Mouse (Mus musculus) E14TG2a.4 (cell line): Measurements from ENCODE around the gene Alb.

Source experiments
- H3K27me3 ChIP-seq: 2 replicates; pipeline ENCODE4 v1.6.1; 2014; ENCODE audit warnings: low read length, control low read depth; ENCODE audit not compliant: insufficient read depth
- H3K36me3 ChIP-seq: 2 replicates; pipeline ENCODE4 v1.6.1; 2014; ENCODE audit warnings: low read length, control low read depth; ENCODE audit not compliant: insufficient read depth
- H3K4me1 ChIP-seq: replicated peaks from 2 replicates; pipeline ENCODE4 v1.6.1; 2014; ENCODE audit warnings: low read depth, low read length, control low read depth
- H3K4me3 ChIP-seq: replicated peaks from 2 replicates; pipeline ENCODE4 v1.5.1; 2014; ENCODE audit warnings: mild to moderate bottlenecking, low read length
- H3K9me3 ChIP-seq: 2 replicates; pipeline ENCODE4 v1.6.1; 2014; ENCODE audit warnings: low read length, control low read depth
- CTCF ChIP-seq: conservative IDR thresholded peaks from 2 replicates; pipeline ENCODE4 v1.5.1; 2014; ENCODE audit warnings: low read length
- NANOG ChIP-seq: IDR thresholded peaks from 2 replicates; pipeline ENCODE4 v1.6.1; 2014; ENCODE audit warnings: borderline replicate concordance, low read length, mixed read lengths
- POU5F1 ChIP-seq: IDR thresholded peaks from 2 replicates; pipeline ENCODE4 v1.6.1; 2014; ENCODE audit warnings: low read length, borderline replicate concordance

Gene Alb

DNA sequence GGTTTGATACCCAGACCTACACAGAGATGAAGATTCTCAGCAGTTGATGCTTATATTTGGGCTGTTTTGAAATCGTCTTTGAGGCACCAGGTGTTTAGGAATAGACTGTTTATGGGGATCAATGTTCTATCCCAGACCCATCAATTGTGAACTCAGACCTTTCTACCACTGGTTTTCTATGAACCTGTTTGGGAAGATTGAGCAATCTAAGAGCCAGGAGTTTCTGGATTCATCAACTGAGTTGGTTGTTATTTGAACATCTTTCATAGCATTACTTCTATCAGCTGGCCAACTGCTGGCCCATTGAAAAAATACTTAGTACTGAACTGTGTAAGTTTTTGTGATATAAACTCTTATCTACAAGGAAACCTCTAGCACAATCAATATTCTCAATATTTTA, 3.5 kb upstream of the Alb start:
- Histone ChIP-seq H3K36me3 (no peaks in the 10 kb centered on the region), H3K4me1 (no peaks in the 10 kb centered on the region), H3K9me3 (no peaks in the 10 kb centered on the region), H3K4me3 (no peak overlapping the region), H3K27me3 (no peaks in the 10 kb centered on the region)
- TF ChIP-seq CTCF (no peak), POU5F1 (no peak), NANOG (no peak)

DNA sequence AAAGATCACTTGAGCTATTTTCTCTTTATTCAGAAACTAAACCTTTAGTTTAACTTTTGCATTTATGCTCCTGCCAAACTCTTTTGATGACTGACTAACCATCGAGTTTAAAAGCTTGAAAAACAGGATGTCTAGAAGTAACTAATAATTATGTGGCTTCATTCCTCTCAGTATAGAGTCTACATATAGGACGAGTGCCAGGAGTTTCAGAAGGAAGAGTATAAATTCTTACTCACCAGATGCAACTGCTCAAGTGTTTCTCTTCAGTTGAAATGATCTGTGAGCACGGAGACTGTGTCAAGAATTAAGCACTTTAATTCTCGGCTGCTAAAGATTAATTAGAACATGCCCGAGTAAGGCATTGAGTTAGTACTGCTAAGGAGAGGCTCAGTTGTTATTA, 2.0 kb upstream of the Alb start:
- Histone ChIP-seq H3K4me1 (no peaks in the 10 kb centered on the region), H3K9me3 (no peaks in the 10 kb centered on the region), H3K27me3 (no peaks in the 10 kb centered on the region), H3K4me3 (no peak overlapping the region), H3K36me3 (no peaks in the 10 kb centered on the region)
- no peak for TF ChIP-seq NANOG
- no peak for TF ChIP-seq CTCF
- TF ChIP-seq POU5F1, result no peak

DNA sequence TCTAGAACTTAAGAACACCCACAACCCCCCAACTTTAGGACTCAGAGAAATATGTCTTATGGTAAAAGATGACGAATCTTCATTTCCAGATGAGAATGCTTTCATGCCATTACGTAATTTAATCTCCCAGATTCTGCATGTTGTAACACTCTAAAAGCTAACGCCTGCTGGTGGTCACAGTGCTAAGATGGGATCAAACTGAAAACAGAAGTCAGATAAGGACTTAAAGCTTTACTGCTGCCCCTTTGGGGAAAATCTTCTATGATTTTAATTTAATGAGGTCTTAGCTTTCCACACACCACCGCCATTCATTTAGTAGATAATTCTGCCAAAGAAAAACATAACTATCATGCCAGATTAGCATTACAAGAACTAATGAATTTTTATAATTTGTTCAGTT, 6.1 kb downstream of the Alb start:
- TF ChIP-seq NANOG (no peak), POU5F1 (no peak), CTCF (no peak)
- no peaks in the 10 kb centered on the region for H3K4me1 ChIP-seq
- H3K36me3 ChIP-seq, result no peaks in the 10 kb centered on the region
- no peaks in the 10 kb centered on the region for H3K27me3 ChIP-seq
- H3K9me3 ChIP-seq, result no peaks in the 10 kb centered on the region
- H3K4me3 ChIP-seq, result no peak overlapping the region

DNA sequence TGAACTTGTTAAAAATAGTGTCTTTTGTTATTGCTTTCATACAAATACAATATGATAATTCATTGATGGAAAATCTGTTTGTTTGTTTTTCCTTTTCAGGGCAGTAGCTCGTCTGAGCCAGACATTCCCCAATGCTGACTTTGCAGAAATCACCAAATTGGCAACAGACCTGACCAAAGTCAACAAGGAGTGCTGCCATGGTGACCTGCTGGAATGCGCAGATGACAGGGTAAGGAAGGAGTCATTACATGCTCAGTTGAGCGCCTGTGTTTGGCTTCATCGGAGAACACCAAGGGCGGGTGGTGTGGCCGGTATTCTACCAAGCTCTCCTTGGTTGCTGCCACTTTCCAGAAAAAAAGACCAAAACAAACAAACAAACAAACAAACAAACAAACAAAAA, 6.5 kb downstream of the Alb start:
- Histone ChIP-seq H3K4me1 (no peaks in the 10 kb centered on the region), H3K27me3 (no peaks in the 10 kb centered on the region), H3K4me3 (no peak overlapping the region), H3K9me3 (no peaks in the 10 kb centered on the region), H3K36me3 (no peaks in the 10 kb centered on the region)
- TF ChIP-seq NANOG (no peak), POU5F1 (no peak), CTCF (no peak)

DNA sequence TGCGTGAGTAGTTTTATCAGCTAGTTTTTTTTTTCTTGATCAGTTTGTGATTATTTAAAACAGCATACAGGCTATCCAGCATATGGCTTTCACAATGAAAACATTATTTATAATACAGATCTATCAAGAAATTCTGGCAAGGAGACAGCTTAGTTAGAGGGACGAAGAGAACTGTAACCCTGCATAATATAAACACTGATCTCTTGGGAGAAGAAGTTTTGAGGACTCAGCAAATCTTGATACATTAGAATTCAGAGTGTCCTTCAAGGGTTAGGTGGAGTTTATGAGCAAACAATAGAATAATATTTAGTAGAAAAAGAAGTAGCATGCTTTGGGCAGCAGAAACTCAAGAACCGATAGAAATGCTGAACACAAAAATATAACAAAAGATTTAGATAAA, 10.1 kb downstream of the Alb start:
- TF ChIP-seq POU5F1, result no peak
- TF ChIP-seq CTCF, result no peak
- no peak for TF ChIP-seq NANOG
- Histone ChIP-seq H3K4me3 (no peak overlapping the region), H3K9me3 (no peaks in the 10 kb centered on the region), H3K4me1 (no peaks in the 10 kb centered on the region), H3K36me3 (no peaks in the 10 kb centered on the region), H3K27me3 (no peaks in the 10 kb centered on the region)

DNA sequence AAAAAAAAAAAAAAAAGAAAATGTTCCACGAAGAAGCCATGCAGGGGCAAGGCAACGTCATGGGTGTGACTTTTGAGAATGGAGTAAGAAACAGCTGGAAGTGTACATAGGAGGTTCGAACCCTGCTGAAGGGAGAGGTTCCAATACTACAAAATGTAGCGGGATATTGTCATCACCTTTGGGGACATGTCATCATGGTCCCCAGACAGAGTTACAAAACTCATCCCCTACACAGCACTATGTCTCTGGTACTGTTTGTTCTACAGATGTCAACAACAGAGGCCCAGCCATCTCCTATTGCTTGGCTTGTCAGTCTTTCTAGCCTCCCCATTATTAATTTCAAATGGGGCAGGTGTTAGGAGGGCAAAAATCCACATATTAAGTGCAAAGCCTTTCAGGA, 13.2 kb downstream of the Alb start:
- H3K36me3 ChIP-seq, result no peaks in the 10 kb centered on the region
- no peaks in the 10 kb centered on the region for H3K27me3 ChIP-seq
- H3K4me1 ChIP-seq, result no peaks in the 10 kb centered on the region
- no peaks in the 10 kb centered on the region for H3K9me3 ChIP-seq
- H3K4me3 ChIP-seq, result no peak overlapping the region
- no peak for TF ChIP-seq POU5F1
- TF ChIP-seq CTCF, result no peak
- no peak for TF ChIP-seq NANOG

DNA sequence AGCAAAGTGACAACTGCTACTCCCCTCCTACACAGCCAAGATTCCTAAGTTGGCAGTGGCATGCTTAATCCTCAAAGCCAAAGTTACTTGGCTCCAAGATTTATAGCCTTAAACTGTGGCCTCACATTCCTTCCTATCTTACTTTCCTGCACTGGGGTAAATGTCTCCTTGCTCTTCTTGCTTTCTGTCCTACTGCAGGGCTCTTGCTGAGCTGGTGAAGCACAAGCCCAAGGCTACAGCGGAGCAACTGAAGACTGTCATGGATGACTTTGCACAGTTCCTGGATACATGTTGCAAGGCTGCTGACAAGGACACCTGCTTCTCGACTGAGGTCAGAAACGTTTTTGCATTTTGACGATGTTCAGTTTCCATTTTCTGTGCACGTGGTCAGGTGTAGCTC, 13.7 kb downstream of the Alb start:
- Histone ChIP-seq H3K4me3 (no peak overlapping the region), H3K36me3 (no peaks in the 10 kb centered on the region), H3K4me1 (no peaks in the 10 kb centered on the region), H3K27me3 (no peaks in the 10 kb centered on the region), H3K9me3 (no peaks in the 10 kb centered on the region)
- TF ChIP-seq POU5F1 (no peak), CTCF (no peak), NANOG (no peak)

DNA sequence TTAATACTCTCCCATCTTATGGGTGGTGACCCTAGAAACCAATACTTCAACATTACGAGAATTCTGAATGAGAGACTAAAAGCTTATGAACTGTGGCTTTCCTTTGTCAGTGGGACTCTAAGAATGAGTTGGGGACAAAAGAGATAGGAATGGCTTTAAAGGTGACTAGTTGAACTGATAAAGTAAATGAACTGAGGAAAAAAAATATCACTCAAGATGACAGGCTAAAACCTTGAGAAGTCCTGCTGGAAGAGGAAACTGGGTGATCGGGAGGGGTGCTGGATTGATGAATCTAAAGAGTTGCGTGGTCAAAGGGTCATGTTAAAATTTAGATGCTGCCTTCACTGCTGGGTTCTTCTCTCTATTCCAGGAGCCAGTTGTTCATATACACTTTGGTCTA, 16.0 kb downstream of the Alb start:
- H3K9me3 ChIP-seq, result no peaks in the 10 kb centered on the region
- TF ChIP-seq CTCF (no peak), NANOG (no peak)
- H3K4me3 ChIP-seq, result no peak overlapping the region
- H3K4me1 ChIP-seq, result no peaks in the 10 kb centered on the region
- no peaks in the 10 kb centered on the region for H3K27me3 ChIP-seq
- no peaks in the 10 kb centered on the region for H3K36me3 ChIP-seq

DNA sequence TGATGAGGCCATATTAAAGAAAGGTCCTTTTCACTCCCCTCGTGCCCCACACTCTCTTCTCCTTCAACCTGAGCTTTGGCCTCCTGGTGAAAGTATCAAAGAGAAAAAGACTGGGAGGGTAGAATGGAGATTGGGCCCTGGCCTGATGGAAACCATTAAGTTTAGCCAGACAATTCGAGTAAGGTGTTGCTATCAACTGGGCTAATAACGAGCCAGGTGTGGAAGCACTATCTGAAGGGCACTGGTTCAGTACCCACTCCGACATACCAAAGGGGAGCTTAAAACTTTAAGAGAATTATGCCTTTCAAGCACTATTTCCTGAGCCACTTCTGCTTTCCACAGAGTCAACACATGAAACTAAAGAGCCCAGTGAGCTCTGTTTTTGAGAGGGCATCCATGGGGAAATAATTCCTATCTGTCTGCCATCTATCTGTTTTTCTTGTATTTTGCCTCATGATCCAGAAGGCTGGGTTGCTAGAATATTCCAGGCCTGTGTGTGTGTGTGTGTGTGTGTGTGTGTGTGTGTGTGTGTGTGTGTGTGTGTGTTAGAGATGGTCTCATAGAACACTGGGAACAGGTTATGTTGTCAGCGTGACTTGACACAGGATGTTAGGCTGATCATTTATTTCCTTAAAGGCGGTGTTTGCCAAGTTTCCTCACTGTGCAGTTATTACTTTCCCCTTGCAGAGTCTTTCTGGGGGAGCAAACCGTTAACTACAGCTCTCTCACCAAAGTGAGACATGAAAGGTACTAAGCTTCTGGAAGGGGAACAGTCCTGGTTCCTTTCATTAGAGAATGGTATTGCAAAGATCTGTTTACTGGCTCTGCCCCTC, 16.8 kb downstream of the Alb start:
- no peak for TF ChIP-seq NANOG
- TF ChIP-seq POU5F1, result no peak
- TF ChIP-seq CTCF, result no peak
- Histone ChIP-seq H3K36me3 (no peaks in the 10 kb centered on the region), H3K9me3 (no peaks in the 10 kb centered on the region), H3K4me3 (no peak overlapping the region), H3K27me3 (no peaks in the 10 kb centered on the region), H3K4me1 (no peaks in the 10 kb centered on the region)
